Mouse (Mus musculus) duodenum, adult 2 months (tissue): Measurements from ENCODE around the gene Os9. TPM values are rescaled to one million over a fixed set of nuclear protein-coding genes. Genes with fewer than 3 reads are reported as not detected.

Experiments
- polyA plus RNA-seq: library from polyadenylated mRNA; depleted of rRNA; stranded (reverse); fragments of >200 nt; gene quantifications from 2 replicates; pipeline ENCODE4 v1.2.3, GENCODE M21; 2012; ENCODE audit warnings: low replicate concordance; rRNA removed

Gene Os9
- 93.3 and 122 TPM in 2 replicates for polyA plus RNA-seq

GRCm38 (mm10) chr10:127121066-127121477, at the start of gene Os9:
Gene Os9 (minus strand): TSS chr10:127121131.

GRCm38 (mm10) chr10:127164631-127165353, 43.9 kb upstream of the Os9 start, which contains the start of gene B4galnt1:
Gene B4galnt1 (plus strand): TSS chr10:127165225.

GRCm38 (mm10) chr10:127075080-127075479, 45.9 kb downstream of the Os9 start, which contains the start of gene Agap2:
Gene Agap2 (plus strand): TSS chr10:127075284.

GRCm38 (mm10) chr10:127070190-127071121, 50.5 kb downstream of the Os9 start, which contains the start of gene Tspan31:
Gene Tspan31 (minus strand): TSS chr10:127070264.

GRCm38 (mm10) chr10:127063239-127063872, 57.6 kb downstream of the Os9 start, which contains the start of gene Cdk4:
Gene Cdk4 (plus strand): TSS chr10:127063534.

GRCm38 (mm10) chr10:127059968-127060916, 60.7 kb downstream of the Os9 start, which contains the start of gene March9:
Gene March9 (minus strand): TSS chr10:127060184.

GRCm38 (mm10) chr10:127047954-127048353, 73.0 kb downstream of the Os9 start, which contains the start of gene Cyp27b1:
Gene Cyp27b1 (plus strand): TSS chr10:127048250.

Other genes starting within 250 kb of the Os9 start
- 5.5 and 5.8 TPM in 2 replicates for gene Atp23, start 219.8 kb downstream of the Os9 start, polyA plus RNA-seq
- gene Ctdsp2, start 142.4 kb downstream of the Os9 start, polyA plus RNA-seq, result 59.2 and 74.5 TPM in 2 replicates
- 0.83 and 9.1 TPM in 2 replicates for gene Avil, start 120.4 kb downstream of the Os9 start, polyA plus RNA-seq
- 31.8 and 44.1 TPM in 2 replicates for gene Tsfm, start 90.3 kb downstream of the Os9 start, polyA plus RNA-seq
- 7.0 and 13.9 TPM in 2 replicates for gene Mettl1, start 79.7 kb downstream of the Os9 start, polyA plus RNA-seq
- 0.58 and 1.6 TPM in 2 replicates for gene Eef1akmt3, start 79.6 kb downstream of the Os9 start, polyA plus RNA-seq
- 0.13 and 0.65 TPM in 2 replicates for gene Cyp27b1, start 72.9 kb downstream of the Os9 start, polyA plus RNA-seq
- 4.3 and 5.4 TPM in 2 replicates for gene March9, start 60.9 kb downstream of the Os9 start, polyA plus RNA-seq
- gene Cdk4, start 57.6 kb downstream of the Os9 start, polyA plus RNA-seq, result 76.0 and 80.3 TPM in 2 replicates
- gene Tspan31, start 50.9 kb downstream of the Os9 start, polyA plus RNA-seq, result 35.7 and 49.3 TPM in 2 replicates
- 3.5 and 11.0 TPM in 2 replicates for gene Agap2, start 45.8 kb downstream of the Os9 start, polyA plus RNA-seq
- 360 and 560 TPM in 2 replicates for gene B4galnt1, start 44.1 kb upstream of the Os9 start, polyA plus RNA-seq
- gene Slc26a10, start 59.5 kb upstream of the Os9 start, polyA plus RNA-seq, result 0.82 and 1.6 TPM in 2 replicates
- gene Arhgef25, start 69.0 kb upstream of the Os9 start, polyA plus RNA-seq, result 14.2 and 14.6 TPM in 2 replicates
- gene Dtx3, start 74.6 kb upstream of the Os9 start, polyA plus RNA-seq, result 35.7 and 63.9 TPM in 2 replicates
- gene Pip4k2c, start 90.5 kb upstream of the Os9 start, polyA plus RNA-seq, result 17.3 and 27.4 TPM in 2 replicates
- 1.7 and 6.0 TPM in 2 replicates for gene Kif5a, start 142.2 kb upstream of the Os9 start, polyA plus RNA-seq
- gene Dctn2, start 145.2 kb upstream of the Os9 start, polyA plus RNA-seq, result 160 and 195 TPM in 2 replicates
- gene Mbd6, start 167.9 kb upstream of the Os9 start, polyA plus RNA-seq, result 74.0 and 74.1 TPM in 2 replicates
- gene Mars, start 190.7 kb upstream of the Os9 start, polyA plus RNA-seq, result 20.5 and 36.1 TPM in 2 replicates
- gene Arhgap9, start 200.8 kb upstream of the Os9 start, polyA plus RNA-seq, result 5.5 and 13.7 TPM in 2 replicates
- 8.0 and 8.8 TPM in 2 replicates for gene Gli1, start 220.8 kb upstream of the Os9 start, polyA plus RNA-seq
- gene Inhbe, start 233.3 kb upstream of the Os9 start, polyA plus RNA-seq, result not detected in 2 replicates
- gene Inhbc, start 249.3 kb upstream of the Os9 start, polyA plus RNA-seq, result 0.07 and 0.16 TPM in 2 replicates